Mouse (Mus musculus): ENCODE results near the gene Brsk2.
A peak's percentile ranks its signal among the peaks of the same experiment; 100 is the strongest.

The Brsk2 gene

GRCm38 (mm10) chr7:142025196-142025595 lies 75.6 kb downstream of the Brsk2 start:
- DNase-seq (ENCODE audit: low read depth in 2 of 2, low spot score in 2 of 2): no peak

GRCm38 (mm10) chr7:142025926-142026325 lies 76.4 kb downstream of the Brsk2 start:
- no peak for DNase-seq (ENCODE audit: low read depth in 2 of 2, low spot score in 2 of 2)

DNA sequence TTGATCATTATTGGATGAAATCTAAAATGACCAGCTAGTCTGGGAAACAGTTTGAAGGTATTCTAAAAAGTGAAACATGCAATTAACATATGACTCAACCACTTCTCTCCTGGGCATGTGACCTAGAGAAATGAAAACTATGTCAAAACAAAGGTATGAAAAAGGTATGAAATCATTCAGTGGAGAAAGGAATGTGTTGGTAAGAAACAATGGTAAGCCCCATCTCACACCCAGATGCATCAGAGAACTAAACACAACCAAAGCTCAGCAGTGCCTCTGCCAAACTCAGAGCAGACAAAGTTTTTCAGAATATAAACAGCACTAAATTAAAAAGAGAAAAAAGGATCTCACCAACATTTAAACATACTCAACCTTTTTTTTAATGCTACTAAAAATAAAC lies 80.5 kb downstream of the Brsk2 start:
- no peak for DNase-seq (ENCODE audit: low read depth in 2 of 2, low spot score in 2 of 2)

DNA sequence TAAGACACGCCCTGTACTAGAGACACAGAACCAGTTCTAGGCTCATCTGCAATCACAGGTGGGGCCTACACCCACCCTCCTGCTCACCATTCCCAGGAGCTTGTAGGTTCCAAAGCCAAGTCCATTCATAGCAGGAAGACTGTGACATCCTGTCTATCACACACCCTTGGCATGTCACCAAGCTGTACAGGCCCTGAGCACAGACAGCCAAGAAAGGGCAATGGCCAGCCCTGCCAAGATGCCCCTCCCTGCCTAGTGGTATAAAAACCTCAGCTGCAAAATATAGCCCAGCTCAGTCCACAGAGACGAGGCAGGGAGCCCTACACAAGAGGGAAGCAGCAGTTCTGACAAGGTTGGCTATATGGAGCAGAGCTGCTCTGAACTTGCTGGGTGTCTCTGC lies 84.6 kb downstream of the Brsk2 start:
- DNase-seq (ENCODE audit: low read depth in 2 of 2, low spot score in 2 of 2): no peak

DNA sequence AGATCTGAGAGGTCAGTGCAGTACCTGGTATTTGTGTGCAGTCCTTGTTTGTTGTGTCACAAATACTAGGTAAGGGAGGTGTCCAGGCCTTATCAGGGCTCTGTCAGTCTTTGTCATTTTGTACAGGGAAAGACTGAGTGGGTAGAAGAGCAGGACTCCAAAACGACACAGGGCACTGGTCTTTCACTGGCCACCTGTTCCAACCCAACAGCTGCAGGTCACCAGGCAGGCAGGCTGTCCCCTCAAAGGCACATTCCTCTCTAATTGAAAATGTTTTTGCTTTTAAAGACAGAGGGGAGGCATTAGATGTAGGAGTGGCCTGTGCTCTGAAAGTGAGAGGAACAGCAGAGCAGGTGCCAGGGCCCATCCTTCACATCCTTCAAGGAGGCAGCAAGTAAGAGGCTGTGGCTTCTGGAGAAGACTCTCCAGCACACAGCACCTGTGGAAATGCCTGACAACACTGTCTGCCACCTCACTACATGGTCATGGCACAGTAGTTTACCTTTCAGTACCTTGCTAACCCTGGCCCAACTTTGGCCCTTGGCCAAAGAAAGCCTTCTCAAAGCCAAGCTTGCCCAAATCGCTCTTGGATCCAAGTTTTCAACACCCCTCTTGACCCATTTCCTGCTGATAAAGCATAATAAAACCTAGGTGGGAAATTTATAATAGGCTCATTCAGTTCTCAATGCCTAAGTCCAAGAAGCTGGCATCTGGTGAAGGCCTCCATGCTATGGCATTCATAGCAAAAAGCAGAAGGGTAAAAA lies 85.7 kb downstream of the Brsk2 start:
- DNase-seq (ENCODE audit: low read depth in 2 of 2, low spot score in 2 of 2): no peak

DNA sequence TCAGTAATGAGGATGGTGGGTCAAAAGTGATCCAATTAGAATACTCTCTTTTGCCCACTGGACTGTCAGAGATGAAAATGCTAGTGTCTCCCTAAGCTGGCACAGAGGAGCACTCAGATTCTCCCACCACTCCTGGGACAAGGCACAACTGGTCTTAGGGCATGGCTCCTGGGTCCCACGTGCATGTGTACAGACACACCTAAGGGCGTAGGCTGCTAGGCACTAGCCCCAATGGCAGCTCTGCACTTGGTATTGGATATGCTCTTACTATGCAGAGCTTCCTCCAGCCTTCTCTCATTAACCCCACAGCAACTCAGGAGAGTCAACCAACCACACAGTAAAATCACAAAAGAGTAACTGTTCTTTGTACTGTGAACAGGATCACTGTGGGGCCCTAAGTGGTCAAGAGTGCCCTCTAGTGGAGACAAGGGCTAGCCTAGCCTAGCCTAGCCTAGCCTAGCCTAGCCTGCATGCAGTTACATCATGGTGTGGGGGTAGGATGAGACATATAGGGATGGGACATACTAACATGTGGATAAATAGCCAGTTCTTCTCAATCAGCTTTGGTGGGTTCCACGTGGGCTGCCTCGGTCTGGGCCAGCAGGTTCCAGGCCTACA lies 88.1 kb downstream of the Brsk2 start:
- peak; percentile 40 to 61 for DNase-seq (ENCODE audit: low read depth in 2 of 2, low spot score in 2 of 2)

- DNase-seq (ENCODE audit: low read depth in 2 of 2, low spot score in 2 of 2): no peak
These were observed 91.2 kb downstream of the Brsk2 start for GRCm38 (mm10) chr7:142040756-142041155.

GRCm38 (mm10) chr7:142045344-142045743 lies 95.8 kb downstream of the Brsk2 start:
- no peak for DNase-seq (ENCODE audit: low read depth in 2 of 2, low spot score in 2 of 2)

DNA sequence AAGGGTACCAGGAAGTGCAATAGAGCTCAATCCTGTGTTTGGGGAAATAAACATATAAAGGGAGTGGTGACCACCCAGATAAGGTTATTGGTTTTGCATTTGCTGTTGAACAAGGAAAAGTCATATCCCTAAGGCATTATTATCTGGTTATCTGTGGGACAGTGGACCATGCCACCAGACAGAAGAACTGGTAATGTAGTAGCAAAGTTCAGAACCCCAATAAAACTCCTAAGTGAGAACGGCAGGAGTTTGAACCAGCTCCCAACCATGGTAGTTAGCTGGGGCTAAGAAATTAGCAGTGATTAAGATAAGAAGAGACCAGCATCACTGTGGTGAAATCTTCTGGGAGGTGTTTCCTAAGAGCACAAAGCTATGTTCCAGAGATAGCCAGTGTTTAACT lies 96.4 kb downstream of the Brsk2 start:
- DNase-seq (ENCODE audit: low read depth in 2 of 2, low spot score in 2 of 2): no peak

- DNase-seq (ENCODE audit: low read depth in 2 of 2, low spot score in 2 of 2): no peak
These were observed 101.0 kb downstream of the Brsk2 start for GRCm38 (mm10) chr7:142050536-142050935.

Measured in CD8-positive naive resting alpha-beta T cell, adult 2 months (primary cell).